Mouse (Mus musculus) retina, postnatal 7 days (tissue): ENCODE results near the gene P2rx6.
A peak's percentile ranks its signal among the peaks of the same experiment; 100 is the strongest.
"Not testable (repeated sequence)": the region's sequence is repeated elsewhere in the genome, so short reads cannot be mapped to it uniquely, and the experiment has no call there.

Experiments used
- DNase-seq: peaks from one replicate; pipeline ENCODE4 v3.0.0-alpha.2; 2012; ENCODE audit warnings: low read depth, low spot score

Gene P2rx6

GRCm38 (mm10) chr16:17561751-17562208 is at the start of gene P2rx6:
P2rx6 (plus strand) TSS chr16:17561885.
- DNase-seq, result no peak

DNA sequence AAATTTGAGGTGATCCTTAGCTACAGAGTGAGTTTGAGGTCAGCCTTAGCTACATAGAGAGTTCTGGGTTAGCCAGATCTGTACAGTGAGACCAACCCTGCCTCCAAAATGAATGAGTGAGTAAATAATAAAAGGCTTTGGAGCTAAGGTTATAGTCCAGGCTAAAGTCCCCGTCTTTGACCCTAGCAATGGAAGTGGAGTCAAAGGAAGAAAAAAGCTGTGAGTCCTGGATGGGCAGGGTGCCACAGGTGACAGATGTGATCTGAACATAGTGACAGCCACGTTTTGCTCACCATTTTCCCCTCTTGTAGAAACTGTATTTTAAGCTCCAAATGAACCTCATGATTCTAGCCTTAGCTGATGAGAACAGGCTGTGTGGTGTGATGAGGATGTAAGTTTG is 42.8 kb upstream of the P2rx6 start:
- no peak for DNase-seq

DNA sequence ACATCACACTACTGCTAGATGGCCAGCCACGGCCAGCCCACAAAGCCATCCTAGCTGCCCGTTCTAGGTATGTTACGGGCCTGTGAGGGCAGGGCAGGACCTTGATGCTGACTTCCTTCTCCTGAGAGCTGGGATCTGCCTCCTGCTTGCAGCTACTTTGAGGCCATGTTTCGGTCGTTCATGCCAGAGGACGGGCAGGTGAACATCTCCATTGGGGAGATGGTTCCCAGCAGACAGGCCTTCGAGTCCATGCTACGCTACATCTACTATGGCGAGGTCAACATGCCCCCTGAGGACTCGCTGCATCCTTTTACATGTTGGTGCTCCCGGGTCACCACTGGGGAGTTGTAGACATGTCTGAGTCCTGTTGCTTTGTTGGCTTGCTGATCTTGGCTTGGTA is 37.5 kb upstream of the P2rx6 start:
- no peak for DNase-seq

GRCm38 (mm10) chr16:17525524-17525923 is 36.2 kb upstream of the P2rx6 start:
- DNase-seq, result no peak

DNA sequence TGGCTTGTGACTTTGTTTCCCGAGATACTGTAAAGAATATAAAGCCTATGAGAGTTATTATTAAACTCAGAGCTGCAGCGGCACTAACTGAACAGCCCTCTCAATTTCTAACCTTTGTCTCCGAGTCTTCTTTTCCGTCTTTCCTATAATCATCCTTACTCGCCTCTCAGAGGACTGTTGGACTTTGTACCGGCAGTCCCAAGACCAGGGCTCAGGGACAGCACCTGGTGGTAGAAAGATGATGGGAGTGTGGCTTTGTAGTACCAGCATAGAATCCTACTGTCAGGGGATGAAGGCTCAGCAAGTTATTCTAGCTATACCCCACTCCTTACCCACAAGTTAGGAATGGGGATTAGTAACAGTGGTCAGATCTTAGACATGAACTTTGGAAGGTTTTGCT is 35.5 kb upstream of the P2rx6 start:
- DNase-seq, result no peak

DNA sequence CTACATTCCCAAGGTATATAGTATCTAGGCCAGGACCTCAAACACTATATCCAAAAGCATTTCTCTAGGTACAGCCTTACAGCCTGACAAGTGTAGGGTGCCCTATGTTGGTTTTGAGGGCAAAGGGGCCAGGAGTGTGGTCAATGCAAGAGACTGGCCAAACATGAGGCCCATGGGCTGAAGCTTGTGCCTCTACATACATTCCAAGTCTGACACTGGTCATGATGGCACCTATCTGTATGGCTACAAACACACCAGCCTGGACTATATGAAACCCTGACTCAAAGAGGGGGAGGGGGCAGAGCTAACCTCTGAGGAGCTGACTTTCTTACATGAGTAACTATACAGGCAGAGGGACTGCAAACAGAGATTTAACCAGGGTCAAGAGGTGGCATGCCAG is 34.1 kb upstream of the P2rx6 start:
- no peak for DNase-seq

- no peak for DNase-seq
These were observed 33.4 kb upstream of the P2rx6 start for GRCm38 (mm10) chr16:17528276-17528675.

GRCm38 (mm10) chr16:17529981-17530586 is 31.6 kb upstream of the P2rx6 start:
- DNase-seq, result no peak

DNA sequence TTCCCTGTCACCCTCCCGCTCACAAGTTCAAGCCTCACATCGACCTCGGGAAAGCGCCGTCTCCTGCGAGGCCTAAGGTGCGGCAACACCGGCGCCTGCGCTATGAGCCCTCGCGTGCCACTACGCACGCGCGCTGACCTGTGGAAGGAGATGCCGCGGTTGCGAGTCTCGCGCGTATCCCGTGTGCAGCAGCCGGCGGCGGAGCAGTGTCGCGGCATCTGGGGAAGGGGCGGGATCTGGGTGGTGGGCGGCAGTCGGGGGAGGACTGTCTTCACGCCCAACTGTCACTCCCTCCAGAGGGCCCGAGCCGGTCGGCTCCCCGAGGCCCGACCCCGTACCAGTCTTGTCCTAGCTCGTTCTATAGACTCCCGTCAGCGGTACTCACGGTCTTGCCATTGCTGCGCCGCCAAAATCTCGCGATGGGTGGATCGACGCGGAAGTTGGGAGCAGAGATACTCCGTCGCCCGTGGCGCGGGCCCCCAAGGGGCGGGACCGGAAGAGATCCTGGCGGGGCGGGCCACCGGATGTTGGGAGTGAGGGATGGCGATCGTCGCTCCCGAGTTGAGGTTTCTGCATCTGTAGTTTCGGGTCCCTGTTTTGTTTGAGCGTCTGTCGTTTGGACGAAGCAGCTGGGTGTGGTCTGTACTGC is 30.9 kb upstream of the P2rx6 start, which contains the start of gene Thap7:
Gene Thap7, minus strand, starts transcription at position 497 of the 649 bp plus-strand sequence.
- peak; percentile 95 for DNase-seq

- no peak for DNase-seq
These were observed 29.4 kb upstream of the P2rx6 start for GRCm38 (mm10) chr16:17532271-17532670.

DNA sequence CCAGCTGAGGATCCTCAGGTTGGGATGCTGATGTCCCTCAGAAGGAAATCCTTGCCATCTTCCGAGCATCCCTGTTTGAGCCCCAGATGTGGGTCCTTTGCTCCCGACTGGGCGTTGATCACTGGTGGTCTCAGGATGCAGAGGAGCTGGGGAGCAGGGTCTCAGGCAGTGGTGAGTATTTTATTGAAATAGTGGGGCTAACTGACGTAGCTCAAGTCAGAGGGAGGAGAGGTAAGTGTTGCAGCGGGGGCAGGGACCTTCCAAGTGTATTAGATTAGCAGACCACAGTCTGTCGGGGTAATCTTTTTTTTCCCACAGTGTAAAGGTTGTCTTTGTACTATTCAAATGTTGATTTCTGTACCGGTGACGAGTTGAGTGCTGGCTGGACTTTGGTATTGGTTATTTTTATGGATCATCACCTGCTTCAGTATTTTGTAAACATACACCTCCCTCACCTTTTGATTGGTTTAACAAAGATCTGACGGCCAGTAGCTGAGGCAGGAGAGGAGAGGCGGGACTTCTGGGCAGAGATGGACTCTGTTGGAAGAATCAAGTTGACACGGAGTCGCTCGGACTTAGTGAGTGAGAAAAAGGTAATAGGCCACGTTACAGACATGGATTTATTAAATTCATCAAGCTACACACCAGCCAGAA is 28.9 kb upstream of the P2rx6 start:
- DNase-seq, result no peak

GRCm38 (mm10) chr16:17536584-17536983 is 25.1 kb upstream of the P2rx6 start:
- DNase-seq, result no peak

DNA sequence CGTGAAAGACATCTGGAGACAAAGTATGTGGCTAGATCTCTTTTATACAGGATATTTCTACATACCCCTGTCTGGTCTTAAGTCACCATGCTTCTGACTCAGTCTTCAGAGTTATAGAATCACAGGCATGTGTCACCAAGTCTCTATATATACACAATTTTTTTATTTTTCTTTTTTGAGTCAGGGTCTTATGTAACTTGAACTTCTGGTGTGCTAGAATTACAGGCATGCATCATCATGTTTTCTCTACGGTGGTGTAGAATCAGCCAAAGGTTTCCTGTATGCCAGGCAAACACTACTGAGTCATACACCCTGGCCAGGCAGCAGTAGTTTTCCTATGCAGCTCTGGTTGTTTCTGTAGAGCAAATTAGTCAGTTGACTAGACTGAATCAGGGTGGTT is 19.1 kb upstream of the P2rx6 start:
- no peak for DNase-seq

- no peak for DNase-seq
These were observed 8.8 kb upstream of the P2rx6 start for GRCm38 (mm10) chr16:17552837-17553236.

- DNase-seq, result no peak
These were observed 7.6 kb upstream of the P2rx6 start for GRCm38 (mm10) chr16:17553910-17554685.

- DNase-seq, result not testable (repeated sequence)
These were observed 7.0 kb upstream of the P2rx6 start for GRCm38 (mm10) chr16:17554702-17555101.

GRCm38 (mm10) chr16:17556180-17556579 is 5.5 kb upstream of the P2rx6 start:
- DNase-seq, result no peak

GRCm38 (mm10) chr16:17556907-17557306 is 4.8 kb upstream of the P2rx6 start:
- DNase-seq, result no peak

DNA sequence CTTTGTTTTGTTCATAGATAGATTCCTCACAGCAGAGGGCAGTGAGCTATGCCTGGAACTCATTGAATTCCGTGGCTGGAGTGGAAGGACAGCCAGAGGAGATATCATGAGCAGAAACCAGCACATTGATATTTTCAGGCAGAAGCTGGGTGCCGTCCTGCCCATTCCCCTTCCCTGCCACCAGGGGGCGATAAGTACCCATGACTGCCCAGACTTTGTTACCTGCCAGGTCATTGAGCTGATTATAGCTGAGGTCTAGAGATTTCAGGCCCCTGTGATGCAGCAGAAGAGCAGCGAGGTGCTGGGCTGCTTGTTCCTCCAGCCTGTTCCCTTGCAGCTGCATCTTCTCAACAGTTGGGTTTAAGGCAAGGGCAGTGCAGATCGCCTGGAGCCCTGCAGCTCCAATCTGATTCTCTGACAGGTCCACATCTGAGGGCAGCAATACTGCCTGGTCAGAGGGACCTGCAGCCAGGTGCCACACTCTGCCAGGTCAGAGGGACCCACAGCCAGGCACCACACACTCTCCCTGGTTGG is 3.7 kb upstream of the P2rx6 start:
- DNase-seq, result peak; percentile 74

GRCm38 (mm10) chr16:17558811-17559210 is 2.9 kb upstream of the P2rx6 start:
- DNase-seq, result no peak

- DNase-seq, result no peak
These were observed 2.2 kb upstream of the P2rx6 start for GRCm38 (mm10) chr16:17559396-17560027.
